Mouse (Mus musculus): ENCODE data around the gene Per1.

Gene Per1

DNA sequence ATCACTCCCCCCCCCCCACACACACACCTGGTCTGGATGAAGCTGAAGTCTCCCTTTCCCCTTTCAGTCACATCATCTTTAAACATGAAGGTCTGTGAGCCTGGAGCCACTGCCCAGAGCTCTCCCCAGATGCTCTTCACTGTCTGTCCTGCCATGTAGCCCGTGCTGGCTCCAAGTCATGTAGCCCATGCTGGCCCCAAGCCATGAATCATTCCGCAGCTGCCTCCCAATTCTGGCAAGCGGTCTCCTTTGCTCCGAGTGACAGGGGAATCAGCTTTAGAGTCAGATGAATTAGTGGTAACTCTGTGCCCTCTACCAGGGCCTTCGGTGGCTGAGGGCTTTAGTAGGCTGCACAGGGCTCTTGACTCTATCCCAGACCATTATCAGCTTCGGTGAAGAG is 54.7 kb downstream of the Per1 start:
- DNase-seq, result no peak

DNA sequence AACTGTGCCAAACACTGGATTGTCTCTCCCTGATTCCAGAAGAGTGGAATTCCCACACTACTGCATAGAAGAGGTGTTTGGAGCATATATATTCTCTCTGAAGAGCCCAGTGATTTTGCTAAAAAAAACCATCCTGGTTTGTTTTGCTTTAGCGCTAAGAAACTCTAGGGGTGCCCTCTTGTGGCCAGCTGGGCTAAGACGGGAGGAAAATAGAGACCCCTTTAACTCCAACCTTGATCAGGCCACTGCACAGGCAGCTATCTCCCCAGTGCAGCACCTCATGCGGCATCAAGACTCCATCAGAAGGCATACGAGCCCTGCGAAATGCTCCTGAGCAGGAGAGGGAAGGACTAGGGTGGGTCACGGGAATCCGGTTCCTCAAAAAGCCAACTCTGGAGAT is 55.4 kb downstream of the Per1 start:
- DNase-seq, result peak; percentile 76

DNA sequence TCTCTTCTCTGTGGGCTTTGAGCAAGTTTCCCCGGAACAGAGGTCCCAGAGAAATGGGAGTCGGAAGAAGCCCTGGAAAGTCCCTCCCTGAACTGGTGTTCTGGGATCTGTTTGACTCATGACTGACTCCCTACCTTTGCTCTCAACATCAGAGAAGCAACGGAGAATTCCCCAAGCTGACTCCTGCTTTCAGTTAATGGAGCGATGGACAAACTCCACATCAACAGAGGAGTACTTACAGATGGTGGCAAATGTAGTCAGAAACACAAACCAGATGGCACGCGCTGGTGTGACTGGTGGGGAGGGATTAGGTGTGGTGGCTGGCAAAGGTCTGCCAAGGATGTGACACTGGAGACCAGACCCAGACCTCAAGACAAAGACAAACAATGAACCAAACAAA is 56.0 kb downstream of the Per1 start:
- DNase-seq, result no peak

DNA sequence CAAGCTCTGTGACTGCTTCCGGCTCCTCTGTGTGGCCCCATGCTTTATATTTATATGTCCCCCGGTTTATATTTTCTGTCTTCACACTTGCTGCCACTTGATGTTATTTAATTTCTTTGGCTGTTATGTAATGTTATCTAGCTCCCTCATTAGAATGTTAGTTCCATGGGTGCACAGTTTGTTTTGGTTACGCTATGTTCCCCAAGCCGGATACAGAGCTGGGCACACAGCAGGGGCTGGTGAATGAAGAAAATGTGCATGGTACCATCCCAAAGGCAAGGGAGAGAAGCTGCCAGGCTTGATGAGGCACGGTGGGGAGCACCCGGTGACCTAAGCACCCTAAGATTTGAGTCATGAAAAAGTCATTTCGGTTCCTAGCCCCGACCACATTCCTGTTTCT is 58.8 kb downstream of the Per1 start:
- no peak for DNase-seq

- no peak for DNase-seq
Measured at GRCm38 (mm10) chr11:69155351-69155750, 60.3 kb downstream of the Per1 start.

DNA sequence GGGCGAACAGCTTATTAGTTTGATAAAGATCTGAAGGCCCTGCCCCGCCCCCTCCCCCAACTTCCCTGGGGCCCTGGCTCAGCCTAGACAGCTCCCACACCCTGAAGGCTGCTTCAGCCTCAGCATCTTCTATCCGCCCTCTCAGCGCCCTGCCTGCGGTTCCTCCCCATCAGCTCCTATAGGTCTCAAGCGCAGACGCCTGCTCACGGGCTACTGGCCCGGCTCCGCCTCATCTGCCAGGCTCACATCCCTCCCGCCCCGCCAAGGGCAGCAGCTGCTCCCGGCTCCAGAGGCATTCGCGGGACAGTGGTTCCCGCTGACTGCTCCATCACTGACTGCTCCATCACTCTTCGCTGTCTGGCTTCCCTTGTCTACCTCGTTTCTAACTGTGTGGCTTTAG is 61.8 kb downstream of the Per1 start, which contains the start of gene Alox12b:
TSS of gene Alox12b (plus strand) at position 190 of the 400 bp plus-strand sequence.
- DNase-seq, result no peak

All from kidney, adult 18-20 months (tissue).